Mouse (Mus musculus) kidney, postnatal 10 days (tissue): ENCODE measurements at regions not wholly inside any gene's neighbourhood (a gene's known extent, or its start where the extent isn't known, plus 50 kb on each side); places are given as distances from the start of the nearest gene placed in this dataset.

Experiments
- DNase-seq: peaks from one replicate; pipeline ENCODE4 v3.0.0; 2021; ENCODE audit warnings: mixed read lengths

DNA sequence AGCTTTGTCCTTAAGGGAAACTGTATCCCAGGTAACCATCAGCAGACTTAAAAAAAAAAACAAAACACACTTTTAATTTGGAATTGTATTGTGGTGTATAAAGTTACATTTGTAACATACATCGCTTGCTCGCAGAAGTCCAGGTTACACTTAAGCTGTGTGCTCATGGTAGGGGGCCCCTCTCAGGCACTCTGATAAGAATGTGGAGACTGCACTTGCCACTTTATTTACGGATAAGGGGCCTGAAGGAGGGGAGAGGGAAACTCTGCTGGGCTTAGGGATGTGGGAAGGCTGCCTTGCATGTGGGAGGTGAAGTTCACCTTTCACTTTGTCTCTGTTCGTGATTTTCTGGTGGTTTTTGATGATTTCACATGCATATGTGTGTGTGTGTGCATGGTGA lies 58.7 kb downstream of the Ccdc185 start:
- DNase-seq = no peak

GRCm38 (mm10) chr1:182689741-182690140 lies 59.2 kb downstream of the Ccdc185 start:
- DNase-seq = no peak

GRCm38 (mm10) chr1:182687146-182687545 lies 61.8 kb downstream of the Ccdc185 start:
- DNase-seq = no peak

DNA sequence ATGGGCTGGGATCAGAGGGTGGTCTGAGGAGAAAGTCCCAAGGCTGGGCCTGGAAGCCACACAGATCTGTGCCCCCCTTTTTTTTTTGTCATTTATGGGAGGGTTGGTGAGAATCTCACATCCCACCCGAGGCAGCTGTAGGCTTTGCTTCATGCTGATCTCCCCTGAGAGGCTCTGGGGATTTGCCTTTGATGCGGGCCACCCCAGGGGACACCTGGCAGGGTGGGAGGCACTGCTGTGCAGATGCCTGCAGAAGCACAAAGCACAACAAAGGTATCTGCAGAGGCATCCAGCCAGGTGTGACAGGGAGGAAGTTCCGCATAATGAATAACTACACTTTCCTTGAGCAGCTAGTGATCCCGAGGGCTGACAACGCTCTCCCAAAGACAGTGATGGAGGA lies 62.7 kb downstream of the Ccdc185 start:
- DNase-seq = no peak

DNA sequence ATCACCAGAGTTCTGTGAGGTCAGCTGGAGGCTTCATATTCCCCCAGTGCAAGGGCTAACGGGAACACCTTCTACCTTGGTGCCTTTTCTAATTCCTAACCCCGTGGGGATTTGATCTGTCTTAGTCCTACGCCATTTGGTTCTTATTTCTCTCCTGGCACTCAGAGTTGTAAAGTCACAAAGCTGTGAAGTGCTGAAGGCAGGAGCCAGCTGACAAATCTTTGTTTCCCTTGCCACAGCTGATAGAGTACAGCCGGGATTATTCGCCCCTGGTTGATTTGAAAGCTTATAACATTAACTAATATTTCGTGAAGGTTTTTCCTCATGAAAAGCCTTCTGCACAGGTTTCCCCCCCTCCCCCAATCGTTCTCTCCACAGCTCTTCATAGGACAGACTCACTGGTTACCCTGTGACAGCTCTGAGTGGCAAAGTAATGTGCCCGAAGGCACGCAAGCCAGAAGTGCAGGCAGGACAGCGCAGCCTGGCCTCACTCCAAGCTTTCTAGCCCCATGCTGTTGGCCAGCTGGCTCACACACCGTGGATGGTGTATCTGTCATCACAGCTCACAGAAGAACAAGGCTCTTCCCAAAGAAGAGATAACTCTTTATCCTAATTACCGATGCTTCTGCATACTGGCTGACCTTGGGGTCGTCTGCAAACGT lies 66.3 kb downstream of the Ccdc185 start:
- DNase-seq = peak; percentile 43
